Mouse (Mus musculus): Measurements from ENCODE around the gene Ifnar1.

Ifnar1 gene

GRCm38 (mm10) chr16:91490897-91491296 is 5.9 kb downstream of the Ifnar1 start:
- in situ Hi-C loops (cut with MboI; ENCODE audit: low pct_unique_long_range_greater_than_20kb in 1 of 2, low sequenced_read_pairs in 2 of 2, unreplicated experiment in 1 of 2), result no loop called here

- in situ Hi-C loops (cut with MboI; ENCODE audit: low pct_unique_long_range_greater_than_20kb in 1 of 2, low sequenced_read_pairs in 2 of 2, unreplicated experiment in 1 of 2), result no loop called here
These were observed 6.4 kb downstream of the Ifnar1 start for GRCm38 (mm10) chr16:91491473-91491872.

- in situ Hi-C loops (cut with MboI; ENCODE audit: low pct_unique_long_range_greater_than_20kb in 1 of 2, low sequenced_read_pairs in 2 of 2, unreplicated experiment in 1 of 2), result no loop called here
These were observed 10.5 kb downstream of the Ifnar1 start for GRCm38 (mm10) chr16:91495501-91495900.

GRCm38 (mm10) chr16:91496206-91496605 is 11.2 kb downstream of the Ifnar1 start:
- in situ Hi-C loops (cut with MboI; ENCODE audit: low pct_unique_long_range_greater_than_20kb in 1 of 2, low sequenced_read_pairs in 2 of 2, unreplicated experiment in 1 of 2), result no loop called here

- in situ Hi-C loops (cut with MboI; ENCODE audit: low pct_unique_long_range_greater_than_20kb in 1 of 2, low sequenced_read_pairs in 2 of 2, unreplicated experiment in 1 of 2), result no loop called here
These were observed 11.7 kb downstream of the Ifnar1 start for GRCm38 (mm10) chr16:91496766-91497165.

GRCm38 (mm10) chr16:91498041-91498440 is 13.0 kb downstream of the Ifnar1 start:
- in situ Hi-C loops (cut with MboI; ENCODE audit: low pct_unique_long_range_greater_than_20kb in 1 of 2, low sequenced_read_pairs in 2 of 2, unreplicated experiment in 1 of 2), result no loop called here

- in situ Hi-C loops (cut with MboI; ENCODE audit: low pct_unique_long_range_greater_than_20kb in 1 of 2, low sequenced_read_pairs in 2 of 2, unreplicated experiment in 1 of 2), result loop anchor here in 1 of 2 experiments (25.0 kb wide), 1 partner anchor 408 kb away; no protein-coding TSS in a partner anchor
These were observed 19.7 kb downstream of the Ifnar1 start for GRCm38 (mm10) chr16:91504701-91505100.

GRCm38 (mm10) chr16:91505116-91505601 is 20.1 kb downstream of the Ifnar1 start:
- in situ Hi-C loops (cut with MboI; ENCODE audit: low pct_unique_long_range_greater_than_20kb in 1 of 2, low sequenced_read_pairs in 2 of 2, unreplicated experiment in 1 of 2), result loop anchor here in 1 of 2 experiments (25.0 kb wide), 1 partner anchor 407 kb away; no protein-coding TSS in a partner anchor

- in situ Hi-C loops (cut with MboI; ENCODE audit: low pct_unique_long_range_greater_than_20kb in 1 of 2, low sequenced_read_pairs in 2 of 2, unreplicated experiment in 1 of 2), result loop anchor here in 1 of 2 experiments (25.0 kb wide), 1 partner anchor 406 kb away; no protein-coding TSS in a partner anchor
These were observed 21.4 kb downstream of the Ifnar1 start for GRCm38 (mm10) chr16:91506396-91506795.

GRCm38 (mm10) chr16:91512161-91512787 is 27.2 kb downstream of the Ifnar1 start:
- in situ Hi-C loops (cut with MboI; ENCODE audit: low pct_unique_long_range_greater_than_20kb in 1 of 2, low sequenced_read_pairs in 2 of 2, unreplicated experiment in 1 of 2), result loop anchor here (5.0 to 25.0 kb wide), 3 partner anchors 73 to 400 kb away; no protein-coding TSS in a partner anchor

- in situ Hi-C loops (cut with MboI; ENCODE audit: low pct_unique_long_range_greater_than_20kb in 1 of 2, low sequenced_read_pairs in 2 of 2, unreplicated experiment in 1 of 2), result loop anchor here (5.0 to 25.0 kb wide), 3 partner anchors 72 to 399 kb away; no protein-coding TSS in a partner anchor
These were observed 28.1 kb downstream of the Ifnar1 start for GRCm38 (mm10) chr16:91513099-91513498.

- in situ Hi-C loops (cut with MboI; ENCODE audit: low pct_unique_long_range_greater_than_20kb in 1 of 2, low sequenced_read_pairs in 2 of 2, unreplicated experiment in 1 of 2), result loop anchor here (10.0 to 25.0 kb wide), 2 partner anchors 68 to 395 kb away; no protein-coding TSS in a partner anchor
These were observed 32.0 kb downstream of the Ifnar1 start for GRCm38 (mm10) chr16:91517020-91517419.

- in situ Hi-C loops (cut with MboI; ENCODE audit: low pct_unique_long_range_greater_than_20kb in 1 of 2, low sequenced_read_pairs in 2 of 2, unreplicated experiment in 1 of 2), result loop anchor here in 1 of 2 experiments (25.0 kb wide), 1 partner anchor 390 kb away; no protein-coding TSS in a partner anchor
These were observed 37.0 kb downstream of the Ifnar1 start for GRCm38 (mm10) chr16:91522040-91522439.

GRCm38 (mm10) chr16:91522479-91523309 is 37.7 kb downstream of the Ifnar1 start:
- in situ Hi-C loops (cut with MboI; ENCODE audit: low pct_unique_long_range_greater_than_20kb in 1 of 2, low sequenced_read_pairs in 2 of 2, unreplicated experiment in 1 of 2), result loop anchor here in 1 of 2 experiments (25.0 kb wide), 1 partner anchor 390 kb away; no protein-coding TSS in a partner anchor

GRCm38 (mm10) chr16:91524206-91524605 is 39.2 kb downstream of the Ifnar1 start:
- in situ Hi-C loops (cut with MboI; ENCODE audit: low pct_unique_long_range_greater_than_20kb in 1 of 2, low sequenced_read_pairs in 2 of 2, unreplicated experiment in 1 of 2), result loop anchor here in 1 of 2 experiments (25.0 kb wide), 1 partner anchor 388 kb away; no protein-coding TSS in a partner anchor

- in situ Hi-C loops (cut with MboI; ENCODE audit: low pct_unique_long_range_greater_than_20kb in 1 of 2, low sequenced_read_pairs in 2 of 2, unreplicated experiment in 1 of 2), result no loop called here
These were observed 41.2 kb downstream of the Ifnar1 start for GRCm38 (mm10) chr16:91526274-91526673.

- in situ Hi-C loops (cut with MboI; ENCODE audit: low pct_unique_long_range_greater_than_20kb in 1 of 2, low sequenced_read_pairs in 2 of 2, unreplicated experiment in 1 of 2), result no loop called here
These were observed 42.0 kb downstream of the Ifnar1 start for GRCm38 (mm10) chr16:91527051-91527450.

GRCm38 (mm10) chr16:91527500-91527899 is 42.5 kb downstream of the Ifnar1 start:
- in situ Hi-C loops (cut with MboI; ENCODE audit: low pct_unique_long_range_greater_than_20kb in 1 of 2, low sequenced_read_pairs in 2 of 2, unreplicated experiment in 1 of 2), result no loop called here

GRCm38 (mm10) chr16:91528578-91528977 is 43.5 kb downstream of the Ifnar1 start:
- in situ Hi-C loops (cut with MboI; ENCODE audit: low pct_unique_long_range_greater_than_20kb in 1 of 2, low sequenced_read_pairs in 2 of 2, unreplicated experiment in 1 of 2), result no loop called here

All from mouse embryonic stem cell (cell line).